Mouse (Mus musculus): ENCODE results near the gene Tspan9. TPM values are rescaled to one million over a fixed set of nuclear protein-coding genes. Genes with fewer than 3 reads are reported as not detected.

Tspan9 gene
- total RNA-seq, 2 experiments from 2014 or later: 31.2 to 47.6 TPM

GRCm38 (mm10) chr6:128103874-128104273 lies 39.5 kb downstream of the Tspan9 start:
- DNase-seq (ENCODE audit: low spot score): no peak

GRCm38 (mm10) chr6:128102296-128102999 lies 40.9 kb downstream of the Tspan9 start:
- no peak for DNase-seq (ENCODE audit: low spot score)

GRCm38 (mm10) chr6:128099871-128100270 lies 43.5 kb downstream of the Tspan9 start:
- no peak for DNase-seq (ENCODE audit: low spot score)

- DNase-seq (ENCODE audit: low spot score): no peak
These were observed 44.2 kb downstream of the Tspan9 start for GRCm38 (mm10) chr6:128099190-128099589.

GRCm38 (mm10) chr6:128096521-128096920 lies 46.9 kb downstream of the Tspan9 start:
- no peak for DNase-seq (ENCODE audit: low spot score)

GRCm38 (mm10) chr6:128095906-128096305 lies 47.5 kb downstream of the Tspan9 start:
- no peak for DNase-seq (ENCODE audit: low spot score)

GRCm38 (mm10) chr6:128095131-128095530 lies 48.3 kb downstream of the Tspan9 start:
- DNase-seq (ENCODE audit: low spot score): no peak

- no peak for DNase-seq (ENCODE audit: low spot score)
These were observed 49.4 kb downstream of the Tspan9 start for GRCm38 (mm10) chr6:128093856-128094628.

GRCm38 (mm10) chr6:128092621-128093020 lies 50.8 kb downstream of the Tspan9 start:
- DNase-seq (ENCODE audit: low spot score): no peak

- no peak for DNase-seq (ENCODE audit: low spot score)
These were observed 51.6 kb downstream of the Tspan9 start for GRCm38 (mm10) chr6:128091833-128092166.

- peak; percentile 61 for DNase-seq (ENCODE audit: low spot score)
These were observed 52.2 kb downstream of the Tspan9 start for GRCm38 (mm10) chr6:128090985-128091832.

- DNase-seq (ENCODE audit: low spot score): peak; percentile 68
These were observed 53.4 kb downstream of the Tspan9 start for GRCm38 (mm10) chr6:128089770-128090702.

GRCm38 (mm10) chr6:128088746-128089523 lies 54.5 kb downstream of the Tspan9 start:
- DNase-seq (ENCODE audit: low spot score): no peak

GRCm38 (mm10) chr6:128085488-128086066 lies 57.8 kb downstream of the Tspan9 start:
- DNase-seq (ENCODE audit: low spot score): no peak

GRCm38 (mm10) chr6:128083305-128083704 lies 60.1 kb downstream of the Tspan9 start:
- DNase-seq (ENCODE audit: low spot score): no peak

- DNase-seq (ENCODE audit: low spot score): no peak
These were observed 61.6 kb downstream of the Tspan9 start for GRCm38 (mm10) chr6:128081781-128082180.

GRCm38 (mm10) chr6:128081293-128081692 lies 62.1 kb downstream of the Tspan9 start:
- DNase-seq (ENCODE audit: low spot score): no peak

GRCm38 (mm10) chr6:128079576-128080224 lies 63.7 kb downstream of the Tspan9 start:
- DNase-seq (ENCODE audit: low spot score): no peak

- DNase-seq (ENCODE audit: low spot score): peak; percentile 32
These were observed 64.9 kb downstream of the Tspan9 start for GRCm38 (mm10) chr6:128078508-128078907.

Measured in gastrocnemius, adult 18-20 months (tissue).